Comparison of ENCODE assay signal across 15 mouse cellular contexts in genomic region chr7:127012374-127012773, GRCm38 (mm10). TPM values are rescaled to one million over a fixed set of nuclear protein-coding genes. Genes with fewer than 3 reads are reported as not detected.
"Had no signal": no experiment of that assay in that cellular context is flagged by ENCODE, and none has a peak within 500 bp of the region (broad histone marks: within the 10 kb centered on the region; RNA-seq: fewer than 3 reads in every experiment).

No protein-coding gene starts in this region.

- H3K27ac ChIP-seq: limb, embryonic 12.5 days; lung, embryonic 15.5 days; midbrain, embryonic 12.5 days; neural tube, embryonic 13.5 days; stomach, embryonic 15.5 days had no signal

- DNase-seq: kidney, postnatal 14 days; liver; liver, postnatal 0 days; lung, postnatal 14 days; right cerebral cortex, postnatal 4 days; thymus, adult 2 months; thymus, postnatal 25 days had no signal

- H3K4me3 ChIP-seq: limb, embryonic 12.5 days; lung, embryonic 15.5 days; midbrain, embryonic 12.5 days; neural tube, embryonic 13.5 days; stomach, embryonic 15.5 days had no signal

- H3K9me3 ChIP-seq: limb, embryonic 12.5 days; lung, embryonic 15.5 days; megakaryocyte, embryonic 14.5 days; midbrain, embryonic 12.5 days; neural tube, embryonic 13.5 days; stomach, embryonic 15.5 days had no signal

- H3K9ac ChIP-seq: limb, embryonic 12.5 days; liver, postnatal 0 days; lung, embryonic 15.5 days; midbrain, embryonic 12.5 days; neural tube, embryonic 13.5 days; stomach, embryonic 15.5 days had no signal

- H3K27me3 ChIP-seq: limb, embryonic 12.5 days; lung, embryonic 15.5 days; megakaryocyte, embryonic 14.5 days; midbrain, embryonic 12.5 days; neural tube, embryonic 13.5 days; stomach, embryonic 15.5 days had no signal

- H3K4me2 ChIP-seq: limb, embryonic 12.5 days; lung, embryonic 15.5 days; midbrain, embryonic 12.5 days; neural tube, embryonic 13.5 days; stomach, embryonic 15.5 days had no signal

- ATAC-seq: liver, postnatal 0 days; midbrain, embryonic 16.5 days had no signal

RNA-seq across cellular contexts. Expression of gene Pagr1b, which starts 3.9 kb away (rescaled TPM):
- polyA plus RNA-seq: lung, embryonic 15.5 days; stomach, embryonic 15.5 days had no signal

RNA-seq across cellular contexts. Expression of gene Prrt2, which starts 8.6 kb away (rescaled TPM):
- polyA plus RNA-seq: liver, postnatal 0 days; macrophage had no signal
